Mouse (Mus musculus): ENCODE results near the gene Orai1.

DNA sequence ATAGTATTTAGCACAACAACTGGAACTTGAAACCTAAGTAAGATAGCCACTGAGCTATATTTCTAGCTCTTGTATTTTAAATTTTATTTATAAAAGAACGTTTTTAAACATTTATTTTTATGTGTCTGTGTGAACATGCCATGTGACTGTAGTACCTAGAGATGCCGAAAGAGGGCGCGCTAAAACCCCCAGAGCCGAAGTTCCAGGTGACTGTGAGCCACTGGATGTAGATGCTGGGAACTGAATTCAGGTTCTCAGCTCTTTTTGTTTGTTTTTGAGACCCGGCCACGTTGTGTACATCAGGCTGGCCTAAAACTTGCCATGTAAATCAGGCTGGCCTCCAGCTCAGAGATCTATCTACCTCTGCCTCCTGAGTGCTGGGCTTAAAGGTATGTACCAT is 29.0 kb downstream of the Orai1 start:
- TF ChIP-seq GATA1 (IDR thresholded peaks at IDR 0.05; ENCODE audit: low read length): no peak
- TF ChIP-seq TAL1 (IDR thresholded peaks at IDR 0.05; ENCODE audit: low read length): no peak

Measured in erythroblast, embryonic 14.5 days (primary cell).